Mouse (Mus musculus): ENCODE measurements around the gene Gm10142.
"Not testable (repeated sequence)": the region's sequence is repeated elsewhere in the genome, so short reads cannot be mapped to it uniquely, and the experiment has no call there.

The Gm10142 gene

GRCm38 (mm10) chr10:77738929-77739328, 23.3 kb downstream of the Gm10142 start:
- no peak for DNase-seq (ENCODE audit: low read depth, low spot score)

GRCm38 (mm10) chr10:77741924-77742688, 26.5 kb downstream of the Gm10142 start, which contains the start of gene Gm18596:
Gene Gm18596 (minus strand): TSS chr10:77742638.
- DNase-seq (ENCODE audit: low read depth, low spot score), result not testable (repeated sequence)

- not testable (repeated sequence) for DNase-seq (ENCODE audit: low read depth, low spot score)
Measured at GRCm38 (mm10) chr10:77750686-77751085, 35.1 kb downstream of the Gm10142 start.

GRCm38 (mm10) chr10:77751254-77751653, 35.6 kb downstream of the Gm10142 start, which contains the start of gene Gm9736:
Gene Gm9736 (minus strand): TSS chr10:77751354.
- not testable (repeated sequence) for DNase-seq (ENCODE audit: low read depth, low spot score)

- not testable (repeated sequence) for DNase-seq (ENCODE audit: low read depth, low spot score)
Measured at GRCm38 (mm10) chr10:77752312-77752711, 36.7 kb downstream of the Gm10142 start.

- no peak for DNase-seq (ENCODE audit: low read depth, low spot score)
Measured at GRCm38 (mm10) chr10:77753448-77753847, 37.8 kb downstream of the Gm10142 start.

- DNase-seq (ENCODE audit: low read depth, low spot score), result not testable (repeated sequence)
Measured at GRCm38 (mm10) chr10:77759582-77759981, 44.0 kb downstream of the Gm10142 start, which contains the start of gene Gm3233. Gene Gm3233 (minus strand): TSS chr10:77759682.
